Mouse (Mus musculus) kidney, embryonic 14.5 days (tissue): Measurements from ENCODE around the gene Slc25a42. TPM values are rescaled to one million over a fixed set of nuclear protein-coding genes. Genes with fewer than 3 reads are reported as not detected.
A peak's percentile ranks its signal among the peaks of the same experiment; 100 is the strongest.

ENCODE experiments used
- ATAC-seq: fragments of 200-750 bp; cut with Nextera tagmentation; 2 replicates; pipeline ENCODE4 v1.8.0; 2017; ENCODE audit warnings: moderate number of reproducible peaks, mild to moderate bottlenecking, moderate TSS enrichment, moderate library complexity; ENCODE audit not compliant: low FRiP score, low TSS enrichment
- H3K27ac ChIP-seq: fragments of 300-500 bp; sonication (generic); 2 replicates; pipeline ENCODE4 v1.5.1; 2014; ENCODE audit warnings: low read depth, mild to moderate bottlenecking, low read length, moderate library complexity, mixed read lengths
- H3K27me3 ChIP-seq: fragments of 300-500 bp; sonication (generic); 2 replicates; pipeline ENCODE4 v1.6.1; 2014; ENCODE audit warnings: mild to moderate bottlenecking, low read length; ENCODE audit not compliant: control insufficient read depth, insufficient read depth
- H3K36me3 ChIP-seq: fragments of 300-500 bp; sonication (generic); 2 replicates; pipeline ENCODE4 v1.6.1; 2014; ENCODE audit warnings: low read length, mixed read lengths; ENCODE audit not compliant: control insufficient read depth, insufficient read depth
- H3K4me1 ChIP-seq: fragments of 300-500 bp; sonication (generic); 2 replicates; pipeline ENCODE4 v1.6.1; 2014; ENCODE audit warnings: low read length, mixed read lengths; ENCODE audit not compliant: control insufficient read depth, insufficient read depth
- H3K4me2 ChIP-seq: fragments of 300-500 bp; sonication (generic); replicated peaks from 2 replicates; pipeline ENCODE4 v1.6.1; 2014; ENCODE audit warnings: low read depth, mild to moderate bottlenecking, low read length
- H3K4me3 ChIP-seq: fragments of 300-500 bp; sonication (generic); 2 replicates; pipeline ENCODE4 v1.5.1; 2014; ENCODE audit warnings: mild to moderate bottlenecking, low read length
- H3K9ac ChIP-seq: fragments of 300-500 bp; sonication (generic); 2 replicates; pipeline ENCODE4 v1.6.1; 2014; ENCODE audit warnings: low read depth, mild to moderate bottlenecking, low read length, moderate library complexity
- H3K9me3 ChIP-seq: fragments of 300-500 bp; sonication (generic); 2 replicates; pipeline ENCODE4 v1.6.1; 2016; ENCODE audit warnings: low read length; ENCODE audit not compliant: control insufficient read depth
- WGBS: fragments of 180-500 bp; shearing (Covaris S2); extraction: QIAGEN DNeasy Blood & Tissue Kit; methylation state at CpG from one replicate; pipeline ENCODE4 v1.1.7; 2014; 5-methylcytosine and 5-hydroxymethylcytosine counted together
- polyA plus RNA-seq: library from polyadenylated mRNA; unstranded; fragments of >200 nt; fragmentation: Nextera tagmentation; extraction: Ambion mirVana; gene quantifications from 2 replicates; pipeline ENCODE4 v1.2.1, GENCODE M21; 2014

Gene Slc25a42
- 2.1 and 3.0 TPM in 2 replicates for polyA plus RNA-seq

GRCm38 (mm10) chr8:70212112-70213055 lies at the start of gene Slc25a42:
Gene Slc25a42, minus strand, starts transcription at chr8:70212305.
- peaks cover 12% of the 10 kb centered on the region; the same call in 1 of the 2 replicates for H3K4me1 ChIP-seq
- no peaks in the 10 kb centered on the region for H3K36me3 ChIP-seq
- H3K4me2 ChIP-seq, result peak within 1 kb of the TSS; percentile 98
- no peaks in the 10 kb centered on the region for H3K9me3 ChIP-seq
- ATAC-seq, result peak; percentile 98
- peak within 1 kb of the TSS; percentile 68 for H3K4me3 ChIP-seq
- H3K27me3 ChIP-seq, result no peaks in the 10 kb centered on the region
- H3K9ac ChIP-seq, result peak within 1 kb of the TSS; percentile 72
- no peak within 1 kb of the TSS for H3K27ac ChIP-seq
- WGBS, result under 1% methylated on average over 63 of the region's 66 CpGs

GRCm38 (mm10) chr8:70259043-70259442 lies 46.9 kb upstream of the Slc25a42 start:
- Histone ChIP-seq H3K27ac (no peak overlapping the region), H3K27me3 (no peaks in the 10 kb centered on the region), H3K4me3 (no peak overlapping the region), H3K9me3 (no peaks in the 10 kb centered on the region), H3K4me1 (no peaks in the 10 kb centered on the region), H3K36me3 (peaks cover 96% of the 10 kb centered on the region), H3K4me2 (no peak overlapping the region), H3K9ac (no peak overlapping the region)
- 80% methylated on average over 2 of the region's 2 CpGs for WGBS
- no peak for ATAC-seq

- Histone ChIP-seq H3K9me3 (no peaks in the 10 kb centered on the region), H3K9ac (no peak overlapping the region), H3K27me3 (no peaks in the 10 kb centered on the region), H3K4me2 (no peak overlapping the region), H3K36me3 (peaks cover 96% of the 10 kb centered on the region), H3K27ac (no peak overlapping the region), H3K4me3 (no peak overlapping the region), H3K4me1 (no peaks in the 10 kb centered on the region)
- no peak for ATAC-seq
- WGBS, result 93% methylated on average over 5 of the region's 5 CpGs
Measured at GRCm38 (mm10) chr8:70258600-70258999, 46.5 kb upstream of the Slc25a42 start.

- no peak overlapping the region for H3K9ac ChIP-seq
- no peaks in the 10 kb centered on the region for H3K9me3 ChIP-seq
- ATAC-seq, result no peak
- no peak overlapping the region for H3K4me3 ChIP-seq
- H3K27me3 ChIP-seq, result no peaks in the 10 kb centered on the region
- no peak overlapping the region for H3K4me2 ChIP-seq
- H3K27ac ChIP-seq, result no peak overlapping the region
- no peaks in the 10 kb centered on the region for H3K4me1 ChIP-seq
- H3K36me3 ChIP-seq, result peaks cover 96% of the 10 kb centered on the region
- WGBS, result 80% methylated on average over 3 of the region's 3 CpGs
Measured at GRCm38 (mm10) chr8:70257456-70257855, 45.4 kb upstream of the Slc25a42 start.

- Histone ChIP-seq H3K27ac (no peak overlapping the region), H3K27me3 (no peaks in the 10 kb centered on the region), H3K4me1 (no peaks in the 10 kb centered on the region), H3K4me3 (no peak overlapping the region), H3K9ac (no peak overlapping the region), H3K36me3 (peaks cover 95% of the 10 kb centered on the region), H3K4me2 (no peak overlapping the region), H3K9me3 (no peaks in the 10 kb centered on the region)
- WGBS, result 71% methylated on average over 1 of the region's 1 CpGs
- ATAC-seq, result no peak
Measured at GRCm38 (mm10) chr8:70254628-70255027, 42.5 kb upstream of the Slc25a42 start.

GRCm38 (mm10) chr8:70247841-70248240 lies 35.7 kb upstream of the Slc25a42 start:
- WGBS, result 90% methylated on average over 3 of the region's 3 CpGs
- Histone ChIP-seq H3K27ac (no peak overlapping the region), H3K4me2 (no peak overlapping the region), H3K36me3 (peaks cover 85% of the 10 kb centered on the region), H3K4me3 (no peak overlapping the region), H3K27me3 (no peaks in the 10 kb centered on the region), H3K9me3 (no peaks in the 10 kb centered on the region), H3K4me1 (no peaks in the 10 kb centered on the region), H3K9ac (no peak overlapping the region)
- no peak for ATAC-seq

- H3K36me3 ChIP-seq, result peaks cover 85% of the 10 kb centered on the region
- H3K27me3 ChIP-seq, result no peaks in the 10 kb centered on the region
- no peak for ATAC-seq
- no peak overlapping the region for H3K27ac ChIP-seq
- 90% methylated on average over 6 of the region's 6 CpGs for WGBS
- no peaks in the 10 kb centered on the region for H3K9me3 ChIP-seq
- H3K4me3 ChIP-seq, result no peak overlapping the region
- no peaks in the 10 kb centered on the region for H3K4me1 ChIP-seq
- no peak overlapping the region for H3K4me2 ChIP-seq
- H3K9ac ChIP-seq, result no peak overlapping the region
Measured at GRCm38 (mm10) chr8:70246622-70247021, 34.5 kb upstream of the Slc25a42 start.

- no peaks in the 10 kb centered on the region for H3K27me3 ChIP-seq
- no peak overlapping the region for H3K4me3 ChIP-seq
- ATAC-seq, result no peak
- no peak overlapping the region for H3K4me2 ChIP-seq
- H3K27ac ChIP-seq, result no peak overlapping the region
- H3K4me1 ChIP-seq, result peaks cover 3% of the 10 kb centered on the region; the same call in 1 of the 2 replicates
- 95% methylated on average over 5 of the region's 5 CpGs for WGBS
- H3K9ac ChIP-seq, result no peak overlapping the region
- H3K36me3 ChIP-seq, result peaks cover 81% of the 10 kb centered on the region
- no peaks in the 10 kb centered on the region for H3K9me3 ChIP-seq
Measured at GRCm38 (mm10) chr8:70240642-70241041, 28.5 kb upstream of the Slc25a42 start.

- peaks cover 17% of the 10 kb centered on the region; the same call in 1 of the 2 replicates for H3K4me1 ChIP-seq
- H3K4me2 ChIP-seq, result no peak overlapping the region
- H3K4me3 ChIP-seq, result no peak overlapping the region
- peaks cover 59% of the 10 kb centered on the region for H3K36me3 ChIP-seq
- no peak for ATAC-seq
- no peaks in the 10 kb centered on the region for H3K9me3 ChIP-seq
- H3K9ac ChIP-seq, result no peak overlapping the region
- no peaks in the 10 kb centered on the region for H3K27me3 ChIP-seq
- no peak overlapping the region for H3K27ac ChIP-seq
- WGBS, result 88% methylated on average over 2 of the region's 2 CpGs
Measured at GRCm38 (mm10) chr8:70237842-70238241, 25.7 kb upstream of the Slc25a42 start.
